Mouse (Mus musculus) bone marrow, adult 2 months (tissue): ENCODE measurements at regions not wholly inside any gene's neighbourhood (a gene's known extent, or its start where the extent isn't known, plus 50 kb on each side); places are given as distances from the start of the nearest gene placed in this dataset.

Experiments
- CTCF ChIP-seq: fragments of 200-500 bp; IDR thresholded peaks from 2 replicates; pipeline ENCODE4 v1.5.1; 2011; ENCODE audit warnings: low read length, control low read depth; ENCODE audit not compliant: control insufficient read depth, insufficient read depth
- POLR2A ChIP-seq: fragments of 200-500 bp; IDR thresholded peaks from 2 replicates; pipeline ENCODE4 v1.6.1; 2011; ENCODE audit warnings: low read depth, mild to moderate bottlenecking, control low read depth, low read length, borderline replicate concordance; ENCODE audit not compliant: control insufficient read depth

GRCm38 (mm10) chr15:96052586-96052985 is 234.7 kb upstream of the Arid2 start:
- TF ChIP-seq POLR2A = no peak
- TF ChIP-seq CTCF = no peak
